Mouse (Mus musculus) heart, embryonic 13.5 days (tissue): ENCODE results near the gene Ly6g6c. TPM values are rescaled to one million over a fixed set of nuclear protein-coding genes. Genes with fewer than 3 reads are reported as not detected.

Experiments used
- ATAC-seq: fragments of 200-750 bp; cut with Nextera tagmentation; 2 replicates; pipeline ENCODE4 v1.8.0; 2017; ENCODE audit warnings: moderate TSS enrichment; ENCODE audit not compliant: insufficient number of reproducible peaks, low FRiP score, low TSS enrichment; ENCODE audit errors: extremely low read depth
- H3K27ac ChIP-seq: fragments of 300-500 bp; sonication (generic); replicated peaks from 2 replicates; pipeline ENCODE4 v1.5.1; 2015; ENCODE audit warnings: moderate library complexity, mild to moderate bottlenecking, inconsistent platforms
- H3K27me3 ChIP-seq: fragments of 300-500 bp; sonication (generic); replicated peaks from 2 replicates; pipeline ENCODE4 v1.6.1; 2015; ENCODE audit warnings: mild to moderate bottlenecking, inconsistent platforms
- H3K36me3 ChIP-seq: fragments of 300-500 bp; sonication (generic); 2 replicates; pipeline ENCODE4 v1.6.1; 2015; ENCODE audit warnings: mild to moderate bottlenecking, inconsistent platforms
- H3K4me1 ChIP-seq: fragments of 300-500 bp; sonication (generic); 2 replicates; pipeline ENCODE4 v1.6.1; 2015; ENCODE audit warnings: inconsistent platforms
- H3K4me2 ChIP-seq: fragments of 300-500 bp; sonication (generic); 2 replicates; pipeline ENCODE4 v1.6.1; 2015; ENCODE audit warnings: inconsistent platforms, mild to moderate bottlenecking, moderate library complexity
- H3K4me3 ChIP-seq: fragments of 300-500 bp; sonication (generic); 2 replicates; pipeline ENCODE4 v1.5.1; 2015; ENCODE audit warnings: moderate library complexity, mild to moderate bottlenecking, inconsistent platforms
- H3K9ac ChIP-seq: fragments of 300-500 bp; sonication (generic); 2 replicates; pipeline ENCODE4 v1.6.1; 2015; ENCODE audit warnings: inconsistent platforms, mild to moderate bottlenecking, moderate library complexity
- H3K9me3 ChIP-seq: fragments of 300-500 bp; sonication (generic); 2 replicates; pipeline ENCODE4 v1.6.1; 2016; ENCODE audit warnings: inconsistent platforms
- WGBS: fragments of 180-500 bp; shearing (Covaris S2); methylation state at CpG from one replicate; pipeline ENCODE4 v1.1.7; 2015; ENCODE audit warnings: mixed read lengths; 5-methylcytosine and 5-hydroxymethylcytosine counted together
- polyA plus RNA-seq: library from polyadenylated mRNA; unstranded; fragments of >200 nt; fragmentation: Nextera tagmentation; extraction: Ambion mirVana; gene quantifications from 2 replicates; pipeline ENCODE4 v1.2.1, GENCODE M21; 2015

Gene Ly6g6c
- polyA plus RNA-seq, 1 experiment from 2014 or later = not detected

DNA sequence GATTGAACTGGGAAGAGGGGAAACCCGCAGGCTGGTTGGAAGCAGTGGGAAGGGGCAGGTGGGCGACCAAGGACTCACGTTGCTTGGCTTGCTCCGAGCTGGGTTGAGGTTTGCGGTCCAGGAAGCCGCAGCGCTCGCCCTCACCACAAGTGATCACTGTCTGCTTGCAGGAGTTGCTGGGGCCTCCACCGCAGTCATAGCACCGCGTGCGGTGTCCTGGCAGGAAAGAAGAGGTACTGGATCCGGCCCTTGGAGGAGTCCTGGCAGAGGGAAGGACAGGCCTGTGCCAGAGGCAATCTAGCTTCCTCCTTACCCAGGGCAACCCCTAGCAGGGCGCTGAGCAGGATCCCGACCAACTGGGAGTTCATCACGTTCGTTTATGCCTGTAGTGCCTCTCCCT, 8.9 kb downstream of the Ly6g6c start:
- Histone ChIP-seq H3K9me3 (peaks cover 2% of the 10 kb centered on the region; the same call in 1 of the 2 replicates), H3K36me3 (no peaks in the 10 kb centered on the region), H3K9ac (0 out of 2 replicates have a peak overlapping the region, but pooled peaks have one; percentile 37), H3K27me3 (peaks cover 11% of the 10 kb centered on the region), H3K4me2 (no peak overlapping the region), H3K4me3 (no peak overlapping the region), H3K27ac (no peak overlapping the region), H3K4me1 (peaks cover 22% of the 10 kb centered on the region)
- 49% methylated on average over 17 of the region's 17 CpGs for WGBS
- ATAC-seq = no peak

DNA sequence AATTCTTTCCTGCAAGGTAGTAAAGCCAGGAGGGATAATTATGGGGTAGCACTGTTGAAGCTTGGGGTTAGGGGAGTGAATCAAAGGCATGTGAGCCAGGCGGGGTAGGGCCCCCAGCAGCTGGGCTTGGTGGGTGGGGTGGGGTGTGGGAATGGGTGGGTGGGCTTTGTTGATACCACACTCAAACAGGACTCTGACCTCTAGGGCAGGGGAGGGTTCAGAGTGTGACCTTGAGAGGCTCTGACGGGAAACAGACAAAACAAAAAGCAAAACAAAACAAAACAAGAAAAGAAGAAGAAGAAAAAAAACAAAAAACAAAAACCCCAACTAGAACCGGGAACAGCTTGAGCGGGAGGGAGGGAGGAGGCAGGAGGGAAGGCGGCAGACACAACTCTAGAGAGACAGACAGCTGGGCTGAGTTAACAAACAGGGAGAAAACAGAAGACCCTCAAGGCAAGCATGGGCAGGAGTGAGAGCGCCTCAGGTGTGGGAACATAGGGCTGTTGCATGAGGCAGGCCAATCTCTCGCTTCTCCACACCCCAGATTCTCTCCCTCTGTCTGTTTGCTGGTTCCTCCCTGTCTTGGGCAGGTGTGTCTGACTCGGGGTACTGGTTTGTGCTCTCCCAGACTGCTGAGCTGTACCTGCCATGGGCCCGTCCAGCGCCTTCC, 11.5 kb downstream of the Ly6g6c start, which contains the start of gene Ly6g6e:
Ly6g6e (plus strand) TSS at position 396 of the 670 bp plus-strand sequence.
- WGBS = 36% methylated on average over 10 of the region's 10 CpGs
- Histone ChIP-seq H3K27ac (peak within 1 kb of the TSS; percentile 13; the same call in 1 of the 2 replicates), H3K36me3 (no peaks in the 10 kb centered on the region), H3K4me1 (peaks cover 29% of the 10 kb centered on the region), H3K4me3 (peak within 1 kb of the TSS; percentile 41), H3K9ac (peak within 1 kb of the TSS; percentile 70), H3K9me3 (peaks cover 2% of the 10 kb centered on the region; the same call in 1 of the 2 replicates), H3K4me2 (peak within 1 kb of the TSS; percentile 67), H3K27me3 (peaks cover 15% of the 10 kb centered on the region)
- ATAC-seq = no peak

DNA sequence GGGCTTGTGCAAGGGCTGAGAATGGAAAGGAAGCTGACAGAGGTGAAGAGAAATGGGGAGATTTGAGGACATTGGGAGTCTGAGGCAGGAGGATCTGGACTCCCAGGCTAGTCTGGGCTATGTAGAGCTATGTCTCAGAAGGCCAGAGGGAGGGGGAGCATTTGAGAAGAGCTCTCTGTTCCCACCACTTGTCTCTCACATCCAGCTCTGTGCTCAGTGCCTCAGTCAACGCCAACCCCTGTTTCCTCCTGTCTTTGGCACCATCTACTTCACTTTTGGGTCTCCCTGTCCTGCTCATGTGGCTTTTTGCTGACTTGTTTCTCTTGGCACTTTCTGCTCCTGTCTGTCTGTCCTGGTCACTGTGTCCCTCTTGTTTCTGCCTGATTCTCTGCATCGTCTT, 12.1 kb downstream of the Ly6g6c start:
- H3K4me3 ChIP-seq = peak overlapping the region; percentile 41
- H3K9ac ChIP-seq = peak overlapping the region; percentile 70
- H3K4me1 ChIP-seq = peaks cover 29% of the 10 kb centered on the region
- peaks cover 20% of the 10 kb centered on the region for H3K27me3 ChIP-seq
- peak overlapping the region; percentile 67 for H3K4me2 ChIP-seq
- no peak for ATAC-seq
- H3K27ac ChIP-seq = peak overlapping the region; percentile 13; the same call in 1 of the 2 replicates
- peaks cover 2% of the 10 kb centered on the region; the same call in 1 of the 2 replicates for H3K9me3 ChIP-seq
- 36% methylated on average over 2 of the region's 2 CpGs for WGBS
- H3K36me3 ChIP-seq = no peaks in the 10 kb centered on the region

DNA sequence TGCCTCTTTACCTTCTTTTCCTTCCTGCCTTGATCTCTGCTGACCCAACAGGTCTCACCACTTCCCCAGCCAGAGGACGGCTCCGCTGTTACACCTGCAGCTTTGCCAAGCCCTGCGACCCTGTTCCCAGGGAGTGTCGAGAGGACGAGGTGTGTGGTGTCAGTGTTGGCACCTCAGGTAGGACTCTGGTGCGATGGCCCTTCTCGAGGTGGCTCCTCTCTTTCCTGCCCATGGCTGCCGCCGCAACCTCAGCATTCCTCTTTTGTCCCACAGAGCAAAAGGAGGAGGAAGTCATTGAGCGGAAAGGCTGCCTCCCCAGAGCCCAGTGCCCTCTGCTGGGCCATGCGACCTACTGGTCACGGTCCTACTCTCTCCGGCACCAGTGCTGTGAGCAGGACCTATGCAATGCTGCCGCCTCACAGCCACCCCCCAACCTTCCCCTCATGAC, 12.6 kb downstream of the Ly6g6c start, which contains the start of gene Ly6g6d:
Ly6g6d (minus strand) TSS at position 280 of the 448 bp plus-strand sequence.
- Histone ChIP-seq H3K27me3 (peaks cover 20% of the 10 kb centered on the region), H3K36me3 (no peaks in the 10 kb centered on the region), H3K27ac (peak within 1 kb of the TSS; percentile 13; the same call in 1 of the 2 replicates), H3K4me1 (peaks cover 29% of the 10 kb centered on the region), H3K4me2 (peak within 1 kb of the TSS; percentile 67), H3K9ac (peak within 1 kb of the TSS; percentile 70), H3K4me3 (peak within 1 kb of the TSS; percentile 41), H3K9me3 (peaks cover 2% of the 10 kb centered on the region; the same call in 1 of the 2 replicates)
- no peak for ATAC-seq
- 9% methylated on average over 14 of the region's 14 CpGs for WGBS

DNA sequence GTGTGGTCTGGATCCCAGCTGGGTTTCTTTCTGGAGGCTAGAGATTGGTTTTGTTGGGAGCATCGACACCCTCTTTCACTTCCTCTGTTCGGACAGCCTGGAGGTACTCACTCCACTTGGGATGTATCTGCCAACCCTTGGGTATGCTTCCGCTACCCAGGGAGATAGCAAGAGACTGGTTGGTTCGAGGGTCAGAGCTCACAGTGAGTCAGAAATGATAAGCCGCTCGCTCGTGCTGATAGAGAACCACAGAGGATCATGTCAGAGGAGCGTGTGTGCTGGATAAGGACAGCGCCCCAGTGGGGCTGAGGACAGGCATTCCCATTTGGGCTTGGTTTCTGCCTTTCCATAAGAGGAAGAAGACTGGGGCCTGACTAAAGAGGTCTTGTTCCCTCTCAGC, 14.6 kb downstream of the Ly6g6c start:
- peaks cover 29% of the 10 kb centered on the region for H3K4me1 ChIP-seq

DNA sequence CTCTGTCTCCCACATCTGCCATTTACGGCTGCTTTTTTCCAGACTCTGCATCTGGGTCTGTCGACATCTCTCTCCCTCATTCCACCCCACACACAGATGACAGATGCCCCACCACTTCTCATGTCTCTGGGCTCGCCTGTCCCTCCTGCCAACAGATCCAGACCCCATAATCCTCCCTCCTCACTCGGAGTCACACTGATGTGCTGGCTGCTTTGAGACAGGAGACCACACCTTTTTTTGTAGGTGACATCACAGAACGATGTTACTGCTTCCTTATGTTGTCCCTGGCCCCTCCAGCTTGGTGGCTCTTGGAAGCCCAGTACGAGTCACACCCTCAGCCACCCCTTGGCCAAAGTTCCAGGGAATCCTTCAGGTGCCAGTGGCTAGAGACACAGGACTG, 15.1 kb downstream of the Ly6g6c start:
- no peak for ATAC-seq
- WGBS = 27% methylated on average over 6 of the region's 6 CpGs
- Histone ChIP-seq H3K36me3 (no peaks in the 10 kb centered on the region), H3K27ac (no peak overlapping the region), H3K4me2 (peak overlapping the region; percentile 58), H3K9ac (peak overlapping the region; percentile 48), H3K9me3 (peaks cover 2% of the 10 kb centered on the region; the same call in 1 of the 2 replicates), H3K4me1 (peaks cover 29% of the 10 kb centered on the region), H3K27me3 (peaks cover 27% of the 10 kb centered on the region), H3K4me3 (peak overlapping the region; percentile 10)

More for the DNA sequence above, 14.6 kb downstream of the Ly6g6c start:
- H3K27ac ChIP-seq = no peak overlapping the region
- H3K9me3 ChIP-seq = peaks cover 2% of the 10 kb centered on the region; the same call in 1 of the 2 replicates
- peak overlapping the region; percentile 10 for H3K4me3 ChIP-seq
- H3K9ac ChIP-seq = peak overlapping the region; percentile 48
- peaks cover 27% of the 10 kb centered on the region for H3K27me3 ChIP-seq
- no peak for ATAC-seq
- peak overlapping the region; percentile 58 for H3K4me2 ChIP-seq
- WGBS = 9% methylated on average over 9 of the region's 9 CpGs
- no peaks in the 10 kb centered on the region for H3K36me3 ChIP-seq

DNA sequence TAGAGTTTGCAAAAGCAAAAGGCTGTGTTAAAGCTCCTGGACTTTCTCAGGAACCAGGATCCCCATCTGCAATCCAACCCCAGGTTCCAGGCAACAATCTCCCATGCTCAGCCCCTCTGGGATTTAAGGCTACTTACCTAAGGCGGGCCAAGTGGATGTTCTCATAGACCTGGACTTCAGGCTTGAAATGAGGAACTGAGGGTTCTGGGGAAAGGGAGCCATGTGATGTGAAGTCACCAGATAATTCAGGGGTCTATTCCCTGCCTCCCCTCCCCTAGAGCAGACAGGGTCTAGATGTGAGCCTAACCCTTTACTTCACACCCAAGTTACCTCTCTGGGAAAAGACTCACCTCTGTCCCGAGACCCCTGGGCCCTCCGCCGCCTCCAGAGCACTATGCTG, 15.5 kb downstream of the Ly6g6c start:
- WGBS = 91% methylated on average over 4 of the region's 4 CpGs
- no peaks in the 10 kb centered on the region for H3K36me3 ChIP-seq
- H3K4me1 ChIP-seq = peaks cover 31% of the 10 kb centered on the region
- H3K9me3 ChIP-seq = no peaks in the 10 kb centered on the region
- no peak overlapping the region for H3K4me3 ChIP-seq
- no peak overlapping the region for H3K27ac ChIP-seq
- H3K4me2 ChIP-seq = no peak overlapping the region
- no peak overlapping the region for H3K9ac ChIP-seq
- H3K27me3 ChIP-seq = peaks cover 27% of the 10 kb centered on the region
- no peak for ATAC-seq

DNA sequence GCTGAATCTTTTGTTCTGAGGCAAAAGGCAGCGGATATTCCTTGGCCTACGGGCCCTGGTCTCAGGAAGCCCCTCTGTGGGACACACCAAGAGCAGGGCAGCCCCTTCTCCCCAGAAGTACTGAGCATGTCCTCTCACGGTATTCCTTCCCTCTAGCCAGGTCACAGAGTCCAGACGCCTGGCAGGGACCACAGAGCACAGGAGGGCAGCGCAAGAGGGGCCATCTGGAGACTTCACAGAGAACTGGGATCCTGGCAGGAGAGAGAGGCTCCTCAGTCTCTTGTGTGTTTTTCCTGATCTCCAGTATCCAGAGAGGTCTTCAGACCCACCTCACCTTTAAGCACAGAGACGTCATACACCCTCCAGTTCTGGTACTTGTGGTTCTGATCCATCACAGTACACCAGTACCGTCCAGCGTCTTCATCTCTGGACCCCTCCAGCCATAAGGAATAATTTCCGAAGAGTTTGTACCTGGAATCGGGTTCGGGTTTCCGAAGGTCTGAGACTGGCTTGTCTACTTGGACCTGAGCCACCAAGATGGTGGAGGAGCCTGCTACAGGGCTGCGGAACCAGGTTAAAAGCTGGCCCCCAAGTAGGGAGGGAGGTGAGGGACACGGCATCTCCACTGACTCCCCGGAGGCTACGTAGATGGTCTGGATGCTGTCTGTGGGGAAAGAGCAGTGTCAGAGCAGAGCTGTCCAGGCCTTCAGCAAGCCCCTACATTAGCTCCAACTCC, 17.8 kb downstream of the Ly6g6c start:
- Histone ChIP-seq H3K4me3 (no peak overlapping the region), H3K27me3 (peaks cover 26% of the 10 kb centered on the region)

DNA sequence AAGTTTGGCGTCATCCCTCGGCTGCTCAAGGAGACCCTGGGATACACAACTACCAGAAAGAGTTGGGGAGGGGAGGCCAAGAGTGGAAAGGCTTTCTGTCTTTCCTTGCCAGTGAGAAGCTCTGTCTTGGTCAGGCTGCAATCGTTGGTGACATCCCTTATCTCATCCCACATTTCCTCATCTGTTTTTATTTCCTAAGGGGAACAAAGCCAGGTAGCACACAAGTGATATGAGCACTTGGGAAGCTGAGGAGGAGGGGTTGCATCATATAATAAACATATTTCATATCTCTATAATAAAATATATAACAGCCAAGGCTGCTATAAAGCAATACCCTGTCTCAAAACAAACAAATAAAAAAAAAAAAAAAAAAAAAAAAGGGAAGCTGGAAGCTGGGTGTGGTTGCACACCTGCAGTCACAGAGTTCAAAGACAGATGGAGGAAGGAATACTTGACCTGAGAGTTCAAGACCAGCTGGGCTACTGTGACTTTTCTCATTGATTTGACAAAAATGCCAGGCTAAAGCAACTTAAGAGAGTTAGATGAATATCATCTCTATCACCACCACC, 18.8 kb downstream of the Ly6g6c start:
- Histone ChIP-seq H3K27ac (no peak overlapping the region), H3K9ac (no peak overlapping the region), H3K36me3 (no peaks in the 10 kb centered on the region), H3K4me1 (peaks cover 20% of the 10 kb centered on the region), H3K4me3 (no peak overlapping the region), H3K27me3 (peaks cover 21% of the 10 kb centered on the region), H3K4me2 (no peak overlapping the region), H3K9me3 (no peaks in the 10 kb centered on the region)
- 52% methylated on average over 3 of the region's 3 CpGs for WGBS
- no peak for ATAC-seq

More for the DNA sequence above, 17.8 kb downstream of the Ly6g6c start:
- no peak overlapping the region for H3K4me2 ChIP-seq
- H3K9me3 ChIP-seq = no peaks in the 10 kb centered on the region
- no peaks in the 10 kb centered on the region for H3K36me3 ChIP-seq
- 78% methylated on average over 16 of the region's 16 CpGs for WGBS
- no peak overlapping the region for H3K9ac ChIP-seq
- no peak for ATAC-seq
- no peak overlapping the region for H3K27ac ChIP-seq
- peaks cover 18% of the 10 kb centered on the region for H3K4me1 ChIP-seq

DNA sequence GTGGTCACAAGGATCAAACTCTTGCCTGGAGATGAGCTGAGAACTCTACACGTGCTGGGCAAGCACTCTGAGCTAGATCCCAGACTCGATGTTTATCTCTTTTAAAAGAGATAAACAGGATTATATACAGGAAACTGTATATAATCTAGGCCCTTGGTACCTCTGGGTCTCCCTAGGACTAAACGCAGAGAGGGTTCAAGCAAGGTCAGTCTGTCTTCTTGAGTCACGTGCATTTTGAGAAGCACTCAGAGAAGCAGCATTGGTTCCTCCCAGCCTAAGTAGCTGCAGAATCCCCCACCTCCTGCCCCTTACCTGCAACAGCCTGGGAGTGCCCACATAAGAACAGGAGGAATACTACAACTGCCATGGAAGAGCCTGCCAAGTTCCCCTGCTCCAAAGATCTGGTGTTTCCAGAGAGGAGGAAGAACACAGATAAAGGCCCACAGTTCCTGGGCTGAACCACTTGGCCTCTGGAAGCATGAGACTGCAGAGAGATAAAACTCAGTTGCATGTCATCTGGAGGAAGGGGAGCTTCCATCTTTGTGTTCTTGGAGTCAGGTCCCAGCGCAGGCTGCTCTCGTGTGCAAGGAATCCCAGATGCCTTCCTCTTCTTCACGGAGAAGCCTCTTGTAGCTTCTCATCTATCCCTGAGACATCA, 20.1 kb downstream of the Ly6g6c start, which contains the start of gene Ly6g6f:
Ly6g6f (minus strand) TSS at position 403 of the 658 bp plus-strand sequence.
- Histone ChIP-seq H3K27ac (no peak within 1 kb of the TSS), H3K9me3 (no peaks in the 10 kb centered on the region), H3K36me3 (no peaks in the 10 kb centered on the region), H3K4me3 (no peak within 1 kb of the TSS), H3K4me2 (no peak within 1 kb of the TSS), H3K27me3 (peaks cover 21% of the 10 kb centered on the region), H3K9ac (no peak within 1 kb of the TSS), H3K4me1 (peaks cover 16% of the 10 kb centered on the region)
- ATAC-seq = no peak
- 43% methylated on average over 7 of the region's 7 CpGs for WGBS
